Mouse (Mus musculus) megakaryocyte, embryonic 14.5 days (primary cell): ENCODE measurements around the gene Kcnip1.

Source experiments
- FLI1 ChIP-seq: IDR thresholded peaks from 2 replicates; pipeline ENCODE4 v1.6.1; 2012; ENCODE audit warnings: low read length, inconsistent platforms, mixed read lengths
- GATA1 ChIP-seq: IDR thresholded peaks from 3 replicates; pipeline ENCODE4 v1.6.1; 2012; ENCODE audit warnings: mixed read lengths, low read length, inconsistent platforms, borderline replicate concordance

GRCm38 (mm10) chr11:33744429-33744828 lies 248.5 kb downstream of the Kcnip1 start:
- no peak for TF ChIP-seq GATA1
- TF ChIP-seq FLI1: no peak
